Mouse (Mus musculus): Measurements from ENCODE around the gene Lcp2.

- no peak for TF ChIP-seq CTCF (IDR thresholded peaks at IDR 0.05; ENCODE audit: low read depth, low read length)
- no peak for TF ChIP-seq GATA1 (IDR thresholded peaks at IDR 0.05; ENCODE audit: borderline replicate concordance, low read length)
- no peak for TF ChIP-seq POLR2AphosphoS5 (IDR thresholded peaks at IDR 0.05; ENCODE audit: insufficient replicate concordance, low read depth, low read length)
- no peak for TF ChIP-seq GATA2 (IDR thresholded peaks at IDR 0.05; ENCODE audit: borderline replicate concordance, low read depth, low read length)
Observed at GRCm38 (mm10) chr11:34002593-34002965, 44.1 kb upstream of the Lcp2 start.

Measured in G1E (cell line).